Mouse (Mus musculus): ENCODE measurements around the gene Twf1. TPM values are rescaled to one million over a fixed set of nuclear protein-coding genes. Genes with fewer than 3 reads are reported as not detected.

The Twf1 gene
- polyA plus RNA-seq, 1 experiment from 2014 or later, result 104 TPM

- H3K9me3 ChIP-seq (replicated peaks; ENCODE audit: low read length), result no peaks in the 10 kb centered on the region
- H3K4me2 ChIP-seq (ENCODE audit: low read length), result no peak overlapping the region
- TF ChIP-seq CTCF (IDR thresholded peaks at IDR 0.05; ENCODE audit: low read depth), result no peak
Observed at GRCm38 (mm10) chr15:94593586-94593985, 3.9 kb upstream of the Twf1 start.

GRCm38 (mm10) chr15:94591356-94591755 lies 1.7 kb upstream of the Twf1 start:
- Histone ChIP-seq H3K9me3 (replicated peaks; ENCODE audit: low read length) (no peaks in the 10 kb centered on the region), H3K4me2 (ENCODE audit: low read length) (no peak overlapping the region), H3K36me3 (ENCODE audit: insufficient read depth, low read length) (no peaks in the 10 kb centered on the region), H3K4me3 (replicated peaks; ENCODE audit: low read depth, low read length) (no peak overlapping the region), H3K9ac (ENCODE audit: low read depth, low read length) (no peak overlapping the region), H3K4me1 (replicated peaks; ENCODE audit: insufficient read depth, low read length) (0 out of 2 replicates have a peak, but pooled peaks cover 6% of the 10 kb centered on the region), H3K27ac (0 out of 2 replicates have a peak overlapping the region, but pooled peaks have one; percentile 31), H3K27me3 (ENCODE audit: insufficient read depth, low read length) (no peaks in the 10 kb centered on the region)
- TF ChIP-seq CTCF (IDR thresholded peaks at IDR 0.05; ENCODE audit: low read depth), result no peak
- DNase-seq (ENCODE audit: low spot score) (no peak), ATAC-seq (replicated peaks; ENCODE audit: low FRiP score, low read depth) (no peak)
- WGBS, result 40% methylated on average over 4 of the region's 4 CpGs

More at GRCm38 (mm10) chr15:94593586-94593985, 3.9 kb upstream of the Twf1 start:
- no peak for DNase-seq (ENCODE audit: low spot score)
- 0 out of 2 replicates have a peak, but pooled peaks cover 6% of the 10 kb centered on the region for H3K4me1 ChIP-seq (replicated peaks; ENCODE audit: insufficient read depth, low read length)
- H3K27me3 ChIP-seq (ENCODE audit: insufficient read depth, low read length), result no peaks in the 10 kb centered on the region
- 61% methylated on average over 1 of the region's 1 CpGs for WGBS
- no peak overlapping the region for H3K27ac ChIP-seq
- no peaks in the 10 kb centered on the region for H3K36me3 ChIP-seq (ENCODE audit: insufficient read depth, low read length)
- ATAC-seq (replicated peaks; ENCODE audit: low FRiP score, low read depth), result no peak
- no peak overlapping the region for H3K9ac ChIP-seq (ENCODE audit: low read depth, low read length)
- no peak overlapping the region for H3K4me3 ChIP-seq (replicated peaks; ENCODE audit: low read depth, low read length)

GRCm38 (mm10) chr15:94590083-94590482 lies 394 bp upstream of the Twf1 start:
- Histone ChIP-seq H3K27ac (0 out of 2 replicates have a peak overlapping the region, but pooled peaks have one; percentile 47), H3K4me1 (replicated peaks; ENCODE audit: insufficient read depth, low read length) (0 out of 2 replicates have a peak, but pooled peaks cover 6% of the 10 kb centered on the region), H3K27me3 (ENCODE audit: insufficient read depth, low read length) (no peaks in the 10 kb centered on the region), H3K9me3 (replicated peaks; ENCODE audit: low read length) (no peaks in the 10 kb centered on the region), H3K4me3 (replicated peaks; ENCODE audit: low read depth, low read length) (peak overlapping the region; percentile 98), H3K4me2 (ENCODE audit: low read length) (peak overlapping the region; percentile 52), H3K36me3 (ENCODE audit: insufficient read depth, low read length) (0 out of 2 replicates have a peak, but pooled peaks cover 3% of the 10 kb centered on the region), H3K9ac (ENCODE audit: low read depth, low read length) (no peak overlapping the region)
- WGBS, result 11% methylated on average over 8 of the region's 8 CpGs
- ATAC-seq (replicated peaks; ENCODE audit: low FRiP score, low read depth) (no peak; the same call in 1 of the 2 replicates), DNase-seq (ENCODE audit: low spot score) (no peak)
- no peak for TF ChIP-seq CTCF (IDR thresholded peaks at IDR 0.05; ENCODE audit: low read depth)

GRCm38 (mm10) chr15:94587826-94588715 lies 1.6 kb downstream of the Twf1 start:
- H3K36me3 ChIP-seq (ENCODE audit: insufficient read depth, low read length), result peaks cover 17% of the 10 kb centered on the region
- H3K4me1 ChIP-seq (replicated peaks; ENCODE audit: insufficient read depth, low read length), result 0 out of 2 replicates have a peak, but pooled peaks cover 6% of the 10 kb centered on the region
- 0 out of 2 replicates have a peak overlapping the region, but pooled peaks have one; percentile 98 for H3K4me3 ChIP-seq (replicated peaks; ENCODE audit: low read depth, low read length)
- DNase-seq (ENCODE audit: low spot score), result no peak
- no peak for ATAC-seq (replicated peaks; ENCODE audit: low FRiP score, low read depth)
- H3K27me3 ChIP-seq (ENCODE audit: insufficient read depth, low read length), result no peaks in the 10 kb centered on the region
- no peak overlapping the region for H3K9ac ChIP-seq (ENCODE audit: low read depth, low read length)
- peak overlapping the region; percentile 52 for H3K4me2 ChIP-seq (ENCODE audit: low read length)
- 78% methylated on average over 9 of the region's 9 CpGs for WGBS
- no peaks in the 10 kb centered on the region for H3K9me3 ChIP-seq (replicated peaks; ENCODE audit: low read length)
- H3K27ac ChIP-seq, result no peak overlapping the region
- no peak for TF ChIP-seq CTCF (IDR thresholded peaks at IDR 0.05; ENCODE audit: low read depth)

- Histone ChIP-seq H3K9me3 (replicated peaks; ENCODE audit: low read length) (no peaks in the 10 kb centered on the region), H3K4me2 (ENCODE audit: low read length) (no peak overlapping the region), H3K27me3 (ENCODE audit: insufficient read depth, low read length) (no peaks in the 10 kb centered on the region), H3K27ac (no peak overlapping the region), H3K4me3 (replicated peaks; ENCODE audit: low read depth, low read length) (no peak overlapping the region), H3K4me1 (replicated peaks; ENCODE audit: insufficient read depth, low read length) (no peaks in the 10 kb centered on the region), H3K36me3 (ENCODE audit: insufficient read depth, low read length) (peaks cover 36% of the 10 kb centered on the region), H3K9ac (ENCODE audit: low read depth, low read length) (no peak overlapping the region)
- TF ChIP-seq CTCF (IDR thresholded peaks at IDR 0.05; ENCODE audit: low read depth), result peak; percentile 49; the same call in 1 of the 2 replicates
- DNase-seq (ENCODE audit: low spot score), result no peak
- WGBS, result 82% methylated on average over 4 of the region's 4 CpGs
- no peak for ATAC-seq (replicated peaks; ENCODE audit: low FRiP score, low read depth)
Observed at GRCm38 (mm10) chr15:94584738-94585137, 5.0 kb downstream of the Twf1 start.

GRCm38 (mm10) chr15:94583153-94583552 lies 6.5 kb downstream of the Twf1 start:
- H3K9me3 ChIP-seq (replicated peaks; ENCODE audit: low read length), result no peaks in the 10 kb centered on the region
- peaks cover 40% of the 10 kb centered on the region for H3K36me3 ChIP-seq (ENCODE audit: insufficient read depth, low read length)
- H3K9ac ChIP-seq (ENCODE audit: low read depth, low read length), result no peak overlapping the region
- no peak for DNase-seq (ENCODE audit: low spot score)
- H3K27me3 ChIP-seq (ENCODE audit: insufficient read depth, low read length), result no peaks in the 10 kb centered on the region
- no peak overlapping the region for H3K4me3 ChIP-seq (replicated peaks; ENCODE audit: low read depth, low read length)
- H3K27ac ChIP-seq, result no peak overlapping the region
- WGBS, result 77% methylated on average over 10 of the region's 10 CpGs
- H3K4me2 ChIP-seq (ENCODE audit: low read length), result no peak overlapping the region
- no peaks in the 10 kb centered on the region for H3K4me1 ChIP-seq (replicated peaks; ENCODE audit: insufficient read depth, low read length)
- no peak for ATAC-seq (replicated peaks; ENCODE audit: low FRiP score, low read depth)
- no peak for TF ChIP-seq CTCF (IDR thresholded peaks at IDR 0.05; ENCODE audit: low read depth)

Measured in kidney, postnatal 0 days (tissue).